Mouse (Mus musculus): ENCODE measurements at regions not wholly inside any gene's neighbourhood (a gene's known extent, or its start where the extent isn't known, plus 50 kb on each side); places are given as distances from the start of the nearest gene placed in this dataset.

- Histone ChIP-seq H3K4me3 (no peak overlapping the region), H3K27me3 (replicated peaks) (no peaks in the 10 kb centered on the region), H3K27ac (replicated peaks) (no peak overlapping the region), H3K4me2 (no peak overlapping the region), H3K4me1 (no peaks in the 10 kb centered on the region), H3K36me3 (no peaks in the 10 kb centered on the region), H3K9ac (no peak overlapping the region), H3K9me3 (no peaks in the 10 kb centered on the region)
- no peak for ATAC-seq (ENCODE audit: extremely low read depth, insufficient number of reproducible peaks, low FRiP score, low TSS enrichment)
- 45% methylated on average over 1 of the region's 1 CpGs for WGBS
Measured at GRCm38 (mm10) chr1:3012530-3012929, 1795.2 kb upstream of the Gm37988 start.

- no peaks in the 10 kb centered on the region for H3K4me1 ChIP-seq
- no peaks in the 10 kb centered on the region for H3K36me3 ChIP-seq
- H3K9ac ChIP-seq, result no peak overlapping the region
- H3K27ac ChIP-seq (replicated peaks), result no peak overlapping the region
- H3K4me2 ChIP-seq, result no peak overlapping the region
- no peak overlapping the region for H3K4me3 ChIP-seq
- ATAC-seq (ENCODE audit: extremely low read depth, insufficient number of reproducible peaks, low FRiP score, low TSS enrichment), result no peak
- no peaks in the 10 kb centered on the region for H3K27me3 ChIP-seq (replicated peaks)
- H3K9me3 ChIP-seq, result no peaks in the 10 kb centered on the region
Measured at GRCm38 (mm10) chr1:3062759-3063158, 1744.9 kb upstream of the Gm37988 start.

DNA sequence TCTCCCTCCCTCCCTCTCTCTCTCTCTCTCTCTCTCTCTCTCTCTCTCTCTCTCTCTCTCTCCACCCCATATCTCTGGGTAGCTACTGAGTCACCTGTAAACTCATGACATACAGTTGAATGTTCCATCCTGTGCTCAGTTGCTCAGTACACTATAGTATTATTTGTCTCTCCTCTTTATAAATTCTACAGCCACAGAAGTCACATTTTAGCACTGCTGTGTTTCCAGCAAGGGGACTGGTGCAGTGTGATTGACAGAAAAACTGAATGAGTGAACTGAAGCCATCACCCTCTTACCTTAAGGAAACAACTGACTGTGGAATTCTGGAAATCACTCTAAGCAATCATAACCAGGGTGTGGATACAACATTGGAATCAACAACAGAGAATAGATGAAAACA is 1713.3 kb upstream of the Gm37988 start:
- Histone ChIP-seq H3K4me1 (no peaks in the 10 kb centered on the region), H3K27ac (replicated peaks) (no peak overlapping the region), H3K9me3 (no peaks in the 10 kb centered on the region), H3K4me3 (no peak overlapping the region), H3K9ac (no peak overlapping the region), H3K36me3 (no peaks in the 10 kb centered on the region), H3K27me3 (replicated peaks) (no peaks in the 10 kb centered on the region), H3K4me2 (no peak overlapping the region)
- ATAC-seq (ENCODE audit: extremely low read depth, insufficient number of reproducible peaks, low FRiP score, low TSS enrichment), result no peak

- H3K9me3 ChIP-seq, result no peaks in the 10 kb centered on the region
- H3K36me3 ChIP-seq, result no peaks in the 10 kb centered on the region
- H3K4me1 ChIP-seq, result no peaks in the 10 kb centered on the region
- no peak overlapping the region for H3K9ac ChIP-seq
- 49% methylated on average over 1 of the region's 1 CpGs for WGBS
- H3K4me3 ChIP-seq, result no peak overlapping the region
- H3K27me3 ChIP-seq (replicated peaks), result no peaks in the 10 kb centered on the region
- no peak overlapping the region for H3K27ac ChIP-seq (replicated peaks)
- no peak overlapping the region for H3K4me2 ChIP-seq
- no peak for ATAC-seq (ENCODE audit: extremely low read depth, insufficient number of reproducible peaks, low FRiP score, low TSS enrichment)
Measured at GRCm38 (mm10) chr1:3094910-3095309, 1712.8 kb upstream of the Gm37988 start.

GRCm38 (mm10) chr1:3113564-3113963 is 1694.1 kb upstream of the Gm37988 start:
- 78% methylated on average over 4 of the region's 4 CpGs for whole genome bisulfite sequencing

DNA sequence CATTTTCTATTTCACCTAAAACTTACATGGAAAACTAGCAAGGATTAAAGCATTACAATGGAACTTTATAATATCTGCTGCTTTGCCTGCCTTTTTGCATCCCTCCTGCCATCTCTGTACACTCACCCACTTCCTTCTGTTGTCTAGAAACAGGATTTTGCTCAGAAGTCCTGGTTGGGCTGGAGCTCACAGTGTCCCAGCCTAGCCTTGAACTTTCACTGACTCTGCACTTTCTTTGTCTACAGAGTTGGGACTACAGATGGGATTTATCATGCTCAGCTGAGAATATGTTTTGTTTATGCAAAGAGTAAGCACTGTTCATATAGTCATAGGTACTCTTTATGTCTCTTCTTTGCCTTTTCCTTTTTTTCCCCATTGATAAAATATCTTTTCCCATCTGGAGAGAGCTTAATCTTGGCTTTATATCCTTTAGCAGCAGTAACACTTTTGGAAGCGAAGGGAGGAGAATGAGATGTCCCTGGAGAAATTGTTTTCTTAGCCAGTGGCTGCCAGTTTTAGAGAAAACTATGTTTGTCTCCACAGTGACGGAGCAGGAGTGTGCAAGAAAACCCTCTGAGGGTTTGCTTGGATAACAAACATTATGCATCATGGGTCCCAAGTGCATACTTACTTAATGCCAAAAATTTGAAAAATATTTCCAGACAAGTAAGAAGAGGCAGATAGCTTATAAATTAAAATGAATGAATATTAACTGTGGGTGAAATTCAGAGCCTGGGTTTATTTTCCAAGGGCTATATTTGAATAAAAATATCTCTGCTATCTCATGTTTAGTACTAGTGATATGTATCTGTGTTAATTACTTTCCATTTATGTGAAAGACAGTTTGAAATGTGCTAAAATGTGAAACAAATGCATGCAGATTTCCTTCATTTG is 1687.9 kb upstream of the Gm37988 start:
- H3K9ac ChIP-seq, result no peak overlapping the region
- H3K4me3 ChIP-seq, result no peak overlapping the region
- ATAC-seq (ENCODE audit: extremely low read depth, insufficient number of reproducible peaks, low FRiP score, low TSS enrichment), result no peak
- no peaks in the 10 kb centered on the region for H3K9me3 ChIP-seq
- H3K36me3 ChIP-seq, result no peaks in the 10 kb centered on the region
- H3K27me3 ChIP-seq (replicated peaks), result no peaks in the 10 kb centered on the region
- no peak overlapping the region for H3K4me2 ChIP-seq
- H3K4me1 ChIP-seq, result peaks cover 27% of the 10 kb centered on the region
- WGBS, result 51% methylated on average over 2 of the region's 2 CpGs
- H3K27ac ChIP-seq (replicated peaks), result 0 out of 2 replicates have a peak overlapping the region, but pooled peaks have one; percentile 49

More at GRCm38 (mm10) chr1:3113564-3113963, 1694.1 kb upstream of the Gm37988 start:
- no peak overlapping the region for H3K4me3 ChIP-seq
- H3K4me2 ChIP-seq, result no peak overlapping the region
- no peaks in the 10 kb centered on the region for H3K36me3 ChIP-seq
- no peak for ATAC-seq (ENCODE audit: extremely low read depth, insufficient number of reproducible peaks, low FRiP score, low TSS enrichment)
- H3K9me3 ChIP-seq, result no peaks in the 10 kb centered on the region
- H3K9ac ChIP-seq, result no peak overlapping the region
- no peaks in the 10 kb centered on the region for H3K27me3 ChIP-seq (replicated peaks)
- peaks cover 1% of the 10 kb centered on the region for H3K4me1 ChIP-seq
- H3K27ac ChIP-seq (replicated peaks), result no peak overlapping the region

GRCm38 (mm10) chr1:3120392-3120690 is 1687.4 kb upstream of the Gm37988 start:
- Histone ChIP-seq H3K9ac (no peak overlapping the region), H3K27ac (replicated peaks) (peak overlapping the region; percentile 72), H3K4me2 (peak overlapping the region; percentile 9; the same call in 1 of the 2 replicates), H3K27me3 (replicated peaks) (no peaks in the 10 kb centered on the region), H3K4me1 (peaks cover 27% of the 10 kb centered on the region), H3K9me3 (no peaks in the 10 kb centered on the region), H3K4me3 (no peak overlapping the region), H3K36me3 (no peaks in the 10 kb centered on the region)
- WGBS, result 21% methylated on average over 3 of the region's 3 CpGs
- ATAC-seq (ENCODE audit: extremely low read depth, insufficient number of reproducible peaks, low FRiP score, low TSS enrichment), result no peak

DNA sequence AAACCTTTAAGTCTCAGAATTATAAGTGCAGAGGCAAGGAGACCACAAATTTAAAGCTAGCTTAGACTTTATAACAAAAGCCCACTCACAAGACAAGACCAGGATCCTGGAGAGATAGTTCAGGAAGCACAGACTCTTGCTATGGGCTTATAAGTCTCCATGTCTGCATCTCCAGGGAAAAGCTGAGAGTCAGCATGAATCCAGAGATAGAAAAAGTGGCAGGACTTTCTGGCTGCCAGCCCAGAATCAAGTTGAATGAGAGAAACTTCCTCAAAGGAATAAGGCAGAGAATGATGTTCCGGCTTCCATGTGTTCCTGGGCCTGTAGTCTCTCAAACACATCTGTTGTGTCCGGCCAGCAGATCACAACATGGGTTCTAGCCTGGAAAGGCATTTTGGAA is 1686.4 kb upstream of the Gm37988 start:
- Histone ChIP-seq H3K9ac (no peak overlapping the region), H3K27me3 (replicated peaks) (no peaks in the 10 kb centered on the region), H3K27ac (replicated peaks) (peak overlapping the region; percentile 55), H3K4me2 (no peak overlapping the region), H3K4me3 (no peak overlapping the region), H3K4me1 (peaks cover 27% of the 10 kb centered on the region), H3K9me3 (no peaks in the 10 kb centered on the region), H3K36me3 (no peaks in the 10 kb centered on the region)
- WGBS, result 27% methylated on average over 2 of the region's 2 CpGs
- ATAC-seq (ENCODE audit: extremely low read depth, insufficient number of reproducible peaks, low FRiP score, low TSS enrichment), result no peak

DNA sequence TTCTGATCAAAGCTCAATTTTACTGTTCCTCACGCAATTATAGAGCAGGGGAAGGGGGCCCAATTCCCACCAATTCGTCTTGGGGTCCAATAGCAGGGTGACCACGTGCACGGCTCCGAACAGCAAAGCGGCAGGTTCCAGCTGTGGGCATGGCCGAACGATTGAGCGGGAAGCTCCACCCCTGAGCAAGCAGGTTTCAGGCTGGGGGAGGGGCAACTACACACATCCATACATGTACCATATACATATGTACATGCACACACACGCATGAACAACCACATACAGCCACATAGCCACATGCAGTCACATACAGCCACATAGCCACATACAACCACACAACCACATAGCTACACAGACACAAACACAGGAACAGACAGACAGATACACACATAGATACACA is 1685.9 kb upstream of the Gm37988 start:
- no peak overlapping the region for H3K4me2 ChIP-seq
- no peak overlapping the region for H3K4me3 ChIP-seq
- no peaks in the 10 kb centered on the region for H3K36me3 ChIP-seq
- peaks cover 27% of the 10 kb centered on the region for H3K4me1 ChIP-seq
- no peaks in the 10 kb centered on the region for H3K27me3 ChIP-seq (replicated peaks)
- H3K27ac ChIP-seq (replicated peaks), result peak overlapping the region; percentile 55
- no peak for ATAC-seq (ENCODE audit: extremely low read depth, insufficient number of reproducible peaks, low FRiP score, low TSS enrichment)
- 83% methylated on average over 10 of the region's 10 CpGs for WGBS
- H3K9me3 ChIP-seq, result no peaks in the 10 kb centered on the region
- H3K9ac ChIP-seq, result no peak overlapping the region
